Mouse (Mus musculus) limb, embryonic 13.5 days (tissue): ENCODE measurements around the gene Rhov. TPM values are rescaled to one million over a fixed set of nuclear protein-coding genes. Genes with fewer than 3 reads are reported as not detected.

Source experiments
- ATAC-seq: fragments of 200-750 bp; cut with Nextera tagmentation; 2 replicates; pipeline ENCODE4 v1.8.0; 2017; ENCODE audit warnings: low read depth, moderate number of reproducible peaks, moderate TSS enrichment; ENCODE audit not compliant: low FRiP score
- H3K27ac ChIP-seq: fragments of 300-500 bp; sonication (generic); 2 replicates; pipeline ENCODE4 v1.5.1; 2015; ENCODE audit warnings: inconsistent platforms, mild to moderate bottlenecking, moderate library complexity
- H3K27me3 ChIP-seq: fragments of 300-500 bp; sonication (generic); 2 replicates; pipeline ENCODE4 v1.6.1; 2015; ENCODE audit warnings: mild to moderate bottlenecking, inconsistent platforms
- H3K36me3 ChIP-seq: fragments of 300-500 bp; sonication (generic); 2 replicates; pipeline ENCODE4 v1.6.1; 2015; ENCODE audit warnings: inconsistent platforms, mild to moderate bottlenecking, moderate library complexity
- H3K4me1 ChIP-seq: fragments of 300-500 bp; sonication (generic); 2 replicates; pipeline ENCODE4 v1.6.1; 2015; ENCODE audit warnings: inconsistent platforms
- H3K4me2 ChIP-seq: fragments of 300-500 bp; sonication (generic); replicated peaks from 2 replicates; pipeline ENCODE4 v1.6.1; 2015; ENCODE audit warnings: inconsistent platforms, mild to moderate bottlenecking, moderate library complexity
- H3K4me3 ChIP-seq: fragments of 300-500 bp; sonication (generic); 2 replicates; pipeline ENCODE4 v1.5.1; 2015; ENCODE audit warnings: moderate library complexity, mild to moderate bottlenecking, inconsistent platforms
- H3K9ac ChIP-seq: fragments of 300-500 bp; sonication (generic); 2 replicates; pipeline ENCODE4 v1.6.1; 2015; ENCODE audit warnings: mild to moderate bottlenecking, inconsistent platforms
- H3K9me3 ChIP-seq: fragments of 300-500 bp; sonication (generic); 2 replicates; pipeline ENCODE4 v1.6.1; 2016; ENCODE audit warnings: inconsistent platforms
- WGBS: fragments of 180-500 bp; shearing (Covaris S2); methylation state at CpG from one replicate; pipeline ENCODE4 v1.1.7; 2015; 5-methylcytosine and 5-hydroxymethylcytosine counted together
- polyA plus RNA-seq: library from polyadenylated mRNA; unstranded; fragments of >200 nt; fragmentation: Nextera tagmentation; extraction: Ambion mirVana; gene quantifications from 2 replicates; pipeline ENCODE4 v1.2.1, GENCODE M21; 2015

The Rhov gene
- polyA plus RNA-seq: 11.1 and 11.5 TPM in 2 replicates

DNA sequence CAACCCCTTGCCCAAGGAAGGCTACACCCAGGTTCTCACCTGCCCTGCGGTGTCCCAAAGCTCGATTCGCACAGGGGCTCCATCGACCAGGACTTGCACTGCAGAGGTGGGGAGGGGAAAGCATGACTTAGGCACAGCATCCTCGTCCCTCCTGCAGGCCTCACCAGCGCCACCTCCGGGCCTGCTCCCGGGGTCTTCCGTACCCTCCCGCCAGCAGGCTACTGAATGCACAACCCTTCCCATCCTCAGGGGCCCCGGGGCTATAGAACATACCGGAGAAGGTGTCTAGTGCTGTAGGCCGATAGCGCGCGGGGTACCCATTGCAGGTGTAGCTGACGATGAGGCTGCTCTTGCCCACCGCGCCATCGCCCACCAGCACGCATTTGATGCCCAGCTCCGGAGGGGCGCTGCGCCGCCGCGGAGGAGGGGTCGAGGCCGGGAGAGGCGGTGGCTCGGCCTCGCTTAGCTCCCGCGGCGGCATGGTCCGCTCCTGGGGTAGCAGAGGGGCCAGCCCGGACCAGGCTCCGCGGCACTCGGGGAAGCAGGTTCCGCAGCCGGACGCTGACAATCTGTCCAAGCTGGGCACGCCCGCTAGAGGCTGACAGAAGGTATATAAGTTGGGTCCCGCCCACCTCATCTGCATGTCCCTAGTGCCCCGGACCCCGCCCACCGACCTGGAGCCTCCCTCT lies at the start of gene Rhov:
Gene Rhov, minus strand, starts transcription at position 630 of the 689 bp plus-strand sequence.
- under 1% methylated on average over 49 of the region's 49 CpGs for WGBS
- Histone ChIP-seq H3K9me3 (no peaks in the 10 kb centered on the region), H3K4me1 (no peaks in the 10 kb centered on the region), H3K27me3 (peaks cover 27% of the 10 kb centered on the region), H3K4me2 (peak within 1 kb of the TSS; percentile 97), H3K27ac (no peak within 1 kb of the TSS), H3K9ac (peak within 1 kb of the TSS; percentile 71), H3K36me3 (no peaks in the 10 kb centered on the region), H3K4me3 (peak within 1 kb of the TSS; percentile 67)
- ATAC-seq: peak; percentile 76

DNA sequence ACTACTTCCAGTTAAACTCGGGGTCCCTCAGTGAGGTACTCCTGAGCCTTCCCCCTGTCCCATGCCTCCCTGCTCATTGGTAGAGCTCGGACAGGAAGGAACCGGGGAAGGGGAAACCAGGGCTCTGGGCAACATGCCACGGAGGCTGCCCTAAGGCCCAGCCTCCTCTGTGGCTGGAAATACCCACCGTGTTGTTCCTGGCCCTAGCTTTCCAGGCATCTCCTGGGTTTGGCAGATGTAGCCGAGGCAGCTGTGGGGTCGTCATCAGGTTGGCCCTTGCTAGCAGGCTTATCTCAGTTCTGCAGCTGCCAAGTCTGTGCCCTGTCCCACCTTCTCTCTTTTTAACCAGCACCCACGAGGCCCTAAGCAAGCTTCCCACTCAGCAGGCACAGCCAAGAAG lies 49.5 kb upstream of the Rhov start:
- ATAC-seq: no peak
- H3K36me3 ChIP-seq: no peaks in the 10 kb centered on the region
- no peak overlapping the region for H3K4me3 ChIP-seq
- no peak overlapping the region for H3K9ac ChIP-seq
- H3K27me3 ChIP-seq: peaks cover 60% of the 10 kb centered on the region
- peaks cover 39% of the 10 kb centered on the region for H3K4me1 ChIP-seq
- H3K4me2 ChIP-seq: no peak overlapping the region
- 68% methylated on average over 8 of the region's 8 CpGs for WGBS
- no peak overlapping the region for H3K27ac ChIP-seq
- H3K9me3 ChIP-seq: no peaks in the 10 kb centered on the region

DNA sequence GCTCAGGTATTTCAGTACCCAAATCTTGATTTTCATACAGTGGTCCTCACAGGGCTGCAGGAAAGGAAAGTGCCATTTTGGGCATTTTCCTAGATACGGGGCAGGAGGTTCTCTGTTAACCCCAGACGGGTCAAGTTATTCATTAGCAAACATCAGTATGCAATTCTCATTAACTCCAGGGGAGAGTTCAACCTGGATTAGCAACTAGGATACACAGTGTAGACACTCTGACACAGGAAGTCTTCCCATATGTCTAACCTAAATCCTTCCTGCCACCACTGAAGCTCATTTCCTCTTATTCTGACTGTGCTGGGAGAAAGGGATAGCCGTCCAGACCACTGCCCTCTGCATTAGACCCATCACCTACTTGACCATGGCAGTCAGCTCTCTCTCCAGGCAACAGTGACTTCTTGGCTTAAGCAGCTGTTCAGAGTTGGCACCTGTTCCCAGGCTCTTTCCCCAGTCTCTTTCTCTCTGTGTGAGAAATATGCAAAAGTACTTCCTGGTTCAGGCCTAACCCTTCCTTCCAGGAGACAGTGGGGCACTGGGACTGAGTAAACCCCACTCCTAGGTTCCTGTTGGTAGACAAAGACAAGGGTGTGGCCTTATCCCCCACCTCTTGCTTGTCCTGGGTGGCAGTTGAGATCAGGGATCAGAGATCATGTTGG lies 47.1 kb upstream of the Rhov start:
- no peak overlapping the region for H3K4me2 ChIP-seq
- peaks cover 37% of the 10 kb centered on the region for H3K27me3 ChIP-seq
- no peak for ATAC-seq
- no peak overlapping the region for H3K9ac ChIP-seq
- peaks cover 31% of the 10 kb centered on the region for H3K4me1 ChIP-seq
- no peak overlapping the region for H3K27ac ChIP-seq
- H3K4me3 ChIP-seq: no peak overlapping the region
- WGBS: 68% methylated on average over 3 of the region's 3 CpGs
- H3K9me3 ChIP-seq: no peaks in the 10 kb centered on the region
- no peaks in the 10 kb centered on the region for H3K36me3 ChIP-seq

DNA sequence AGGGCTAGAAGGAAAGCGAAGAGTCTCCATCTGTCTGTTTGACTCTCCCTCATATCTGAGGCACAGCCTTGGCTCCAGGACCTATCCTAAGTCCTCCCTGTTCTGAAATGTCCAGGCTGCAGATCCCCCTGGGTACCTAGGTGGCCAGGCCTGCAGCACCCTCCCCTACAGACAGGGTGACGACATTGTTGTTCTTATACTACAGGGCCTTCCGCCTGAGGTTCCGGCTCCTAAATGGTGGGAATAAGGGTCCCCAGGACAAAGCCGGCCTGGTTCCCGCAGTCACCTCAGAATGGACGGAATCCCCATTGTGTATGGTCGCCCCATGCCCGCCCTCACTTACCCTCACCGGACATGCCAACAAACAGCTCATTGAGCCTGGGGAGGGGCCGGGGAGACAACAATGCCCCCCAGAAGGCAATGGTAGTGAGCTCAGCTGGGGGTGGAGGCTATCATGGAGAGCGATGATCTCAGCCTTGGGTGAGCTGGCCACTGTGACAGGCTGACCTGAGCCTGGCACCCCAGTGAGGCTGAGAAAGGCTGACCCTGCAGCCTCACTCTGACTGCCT lies 43.8 kb upstream of the Rhov start:
- Histone ChIP-seq H3K36me3 (no peaks in the 10 kb centered on the region), H3K4me3 (no peak overlapping the region), H3K9ac (no peak overlapping the region), H3K9me3 (no peaks in the 10 kb centered on the region), H3K4me1 (peaks cover 11% of the 10 kb centered on the region), H3K27me3 (peaks cover 5% of the 10 kb centered on the region; the same call in 1 of the 2 replicates), H3K27ac (no peak overlapping the region), H3K4me2 (no peak overlapping the region)
- WGBS: 79% methylated on average over 12 of the region's 12 CpGs
- ATAC-seq: no peak

DNA sequence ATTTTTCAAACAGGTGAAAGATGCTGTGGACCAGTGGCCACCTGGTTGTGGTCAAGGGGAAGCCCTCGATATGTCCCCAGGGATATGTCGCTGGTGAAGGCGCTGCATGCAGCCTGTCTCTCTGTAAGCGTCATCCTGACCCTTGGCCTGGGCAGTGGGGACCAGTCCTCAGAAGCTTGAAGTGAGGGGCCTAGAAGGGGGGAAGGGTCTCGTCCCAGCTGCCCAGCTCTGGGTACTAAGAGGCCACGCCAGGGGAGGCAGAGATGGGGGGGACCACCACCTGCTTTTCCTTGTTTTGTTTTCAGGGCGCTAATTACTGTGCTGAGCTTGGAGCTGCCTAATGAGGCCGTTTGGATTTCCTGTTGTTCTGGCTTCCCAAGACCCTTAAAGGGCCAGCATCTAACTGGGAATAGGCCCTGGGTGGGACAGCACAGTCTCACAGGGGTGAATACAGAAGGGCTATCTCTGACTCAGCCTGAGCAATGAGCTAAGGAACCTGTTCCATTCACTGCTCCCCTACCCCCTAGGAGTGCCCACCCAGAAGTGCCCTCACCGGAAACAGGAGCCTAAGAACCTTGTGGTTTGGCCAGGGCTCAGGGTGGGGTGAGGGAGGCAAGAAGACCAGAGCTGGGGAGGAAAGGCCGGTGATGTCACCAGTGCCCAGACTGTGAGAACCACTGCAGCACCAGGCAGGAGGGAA lies 42.9 kb upstream of the Rhov start:
- H3K9me3 ChIP-seq: no peaks in the 10 kb centered on the region
- H3K4me1 ChIP-seq: peaks cover 11% of the 10 kb centered on the region
- no peak overlapping the region for H3K4me3 ChIP-seq
- H3K9ac ChIP-seq: no peak overlapping the region
- no peak overlapping the region for H3K27ac ChIP-seq
- H3K36me3 ChIP-seq: no peaks in the 10 kb centered on the region
- no peak; the same call in 1 of the 2 replicates for ATAC-seq
- H3K27me3 ChIP-seq: no peaks in the 10 kb centered on the region
- 16% methylated on average over 10 of the region's 10 CpGs for WGBS
- H3K4me2 ChIP-seq: no peak overlapping the region

DNA sequence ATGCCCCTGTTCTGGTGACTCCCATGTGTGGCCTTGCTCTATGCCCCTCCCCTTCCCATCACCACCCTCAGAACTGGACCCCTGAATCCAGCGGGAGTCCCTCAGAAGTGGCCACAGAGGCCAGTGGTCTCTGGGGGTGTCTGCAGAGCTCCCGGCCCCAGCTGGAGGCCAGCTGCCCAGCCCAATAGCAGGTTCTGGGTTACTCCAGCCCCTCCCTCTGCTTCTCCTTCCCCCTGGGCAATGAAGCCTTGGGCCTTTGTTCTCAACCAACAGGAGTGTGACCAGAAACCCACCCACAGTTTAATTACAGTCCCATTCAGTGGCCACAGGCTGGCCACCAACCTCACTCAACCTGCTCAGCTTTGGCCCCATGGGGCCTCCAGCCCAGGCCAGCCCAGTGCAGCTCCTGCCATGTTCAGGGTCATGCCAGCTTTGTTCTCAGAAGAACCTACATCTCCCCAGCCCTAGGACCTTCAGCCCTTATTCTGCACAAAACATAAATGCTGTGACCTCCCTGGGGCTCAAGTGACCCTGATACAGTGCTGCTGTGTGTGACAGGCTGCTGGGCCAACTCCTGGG lies 41.4 kb upstream of the Rhov start:
- Histone ChIP-seq H3K27me3 (no peaks in the 10 kb centered on the region), H3K4me2 (no peak overlapping the region), H3K27ac (no peak overlapping the region), H3K9me3 (no peaks in the 10 kb centered on the region), H3K9ac (no peak overlapping the region; the same call in 1 of the 2 replicates), H3K4me1 (peaks cover 11% of the 10 kb centered on the region), H3K36me3 (no peaks in the 10 kb centered on the region), H3K4me3 (no peak overlapping the region)
- ATAC-seq: no peak
- 39% methylated on average over 2 of the region's 2 CpGs for WGBS

DNA sequence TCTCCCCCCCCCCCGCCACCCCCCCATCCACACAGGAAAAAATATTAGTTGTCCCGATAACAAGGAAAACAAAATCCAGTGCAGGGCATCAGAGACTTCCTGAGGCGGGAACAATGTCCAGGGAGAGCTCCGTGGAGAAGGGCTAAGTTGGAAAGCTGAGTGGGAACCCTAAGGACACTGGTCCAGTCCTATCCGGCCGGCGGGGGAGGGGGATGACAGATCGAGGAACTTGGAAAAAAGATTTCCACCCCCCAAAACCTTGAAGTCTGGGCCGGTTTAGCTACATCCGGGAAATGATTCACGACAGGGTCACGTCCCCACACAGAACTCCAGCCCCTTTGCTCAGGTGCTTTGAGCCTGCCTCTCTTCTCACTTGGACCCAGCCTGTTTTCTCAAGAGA lies 40.5 kb upstream of the Rhov start:
- Histone ChIP-seq H3K4me1 (peaks cover 11% of the 10 kb centered on the region), H3K4me3 (no peak overlapping the region), H3K9me3 (no peaks in the 10 kb centered on the region), H3K27ac (no peak overlapping the region), H3K27me3 (no peaks in the 10 kb centered on the region), H3K9ac (no peak overlapping the region), H3K4me2 (no peak overlapping the region), H3K36me3 (no peaks in the 10 kb centered on the region)
- WGBS: 30% methylated on average over 12 of the region's 12 CpGs
- no peak for ATAC-seq

DNA sequence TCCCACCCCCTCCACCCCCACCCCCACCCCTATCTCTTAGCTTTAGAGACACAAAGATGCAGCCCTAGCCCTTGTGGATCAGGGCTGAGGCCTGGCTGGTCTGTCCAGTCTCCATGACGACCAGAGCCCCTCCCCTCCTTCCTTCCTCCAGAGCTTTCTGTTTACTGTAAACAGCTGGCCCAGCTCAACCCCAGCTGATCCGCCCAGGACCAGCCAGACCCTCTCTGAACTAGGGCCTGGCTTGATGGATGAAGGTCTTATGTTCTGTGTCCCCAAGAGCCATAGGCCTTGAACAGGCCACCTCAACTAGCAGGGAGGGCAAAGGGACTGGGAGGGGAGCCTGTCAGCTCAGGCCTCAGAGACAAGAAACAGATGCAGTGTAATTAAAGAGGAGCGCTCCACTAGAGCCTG lies 33.7 kb upstream of the Rhov start:
- ATAC-seq: no peak
- Histone ChIP-seq H3K9me3 (no peaks in the 10 kb centered on the region), H3K9ac (no peak overlapping the region), H3K27me3 (no peaks in the 10 kb centered on the region), H3K4me3 (no peak overlapping the region), H3K4me1 (peaks cover 27% of the 10 kb centered on the region), H3K27ac (no peak overlapping the region), H3K36me3 (peaks cover 8% of the 10 kb centered on the region; the same call in 1 of the 2 replicates), H3K4me2 (no peak overlapping the region)
- 14% methylated on average over 3 of the region's 3 CpGs for WGBS

DNA sequence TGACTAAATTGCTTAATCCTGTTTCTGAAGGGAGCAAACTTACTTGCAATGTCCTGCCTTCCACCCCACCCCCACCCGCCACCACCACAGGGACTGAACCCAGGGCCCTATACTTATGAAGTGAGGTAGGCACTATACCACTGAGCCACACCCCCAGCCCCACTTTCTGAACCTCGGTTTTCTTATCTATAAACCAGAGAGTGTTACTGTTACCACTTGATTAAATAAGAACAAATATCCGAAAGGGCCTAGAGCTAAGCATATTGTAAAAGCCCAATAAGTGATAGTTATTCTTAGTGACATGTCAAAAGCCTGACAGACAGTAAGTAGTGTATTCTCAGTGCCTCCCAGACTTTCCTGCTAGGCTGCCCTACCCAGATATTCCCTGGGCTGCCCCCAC lies 33.3 kb upstream of the Rhov start:
- no peak overlapping the region for H3K27ac ChIP-seq
- no peak overlapping the region for H3K4me3 ChIP-seq
- no peaks in the 10 kb centered on the region for H3K27me3 ChIP-seq
- 61% methylated on average over 3 of the region's 3 CpGs for WGBS
- no peaks in the 10 kb centered on the region for H3K9me3 ChIP-seq
- ATAC-seq: no peak
- H3K4me1 ChIP-seq: peaks cover 28% of the 10 kb centered on the region
- H3K36me3 ChIP-seq: peaks cover 12% of the 10 kb centered on the region
- no peak overlapping the region for H3K4me2 ChIP-seq
- H3K9ac ChIP-seq: no peak overlapping the region

DNA sequence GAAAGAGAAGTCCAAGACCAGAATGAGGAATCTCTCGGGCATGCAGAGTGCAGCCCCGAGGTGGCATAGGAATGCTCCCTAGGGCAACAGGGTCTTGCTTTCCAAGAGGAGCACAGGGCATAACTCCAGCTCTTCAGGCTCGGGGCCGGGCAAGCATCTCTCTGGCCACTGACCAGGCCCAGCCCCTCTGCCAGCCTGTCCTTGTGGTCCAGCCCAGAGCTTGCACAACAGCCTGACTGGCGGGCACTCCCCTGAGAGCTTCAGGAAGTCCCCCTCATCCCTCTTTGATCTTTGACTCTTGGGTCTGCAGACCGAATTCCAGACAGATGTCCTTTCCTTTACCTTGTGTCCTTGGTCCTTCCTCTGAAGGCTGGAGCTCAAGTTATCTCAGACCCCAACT lies 31.8 kb upstream of the Rhov start:
- Histone ChIP-seq H3K9ac (no peak overlapping the region), H3K36me3 (peaks cover 27% of the 10 kb centered on the region), H3K4me3 (no peak overlapping the region), H3K27ac (no peak overlapping the region), H3K27me3 (no peaks in the 10 kb centered on the region), H3K4me2 (no peak overlapping the region), H3K9me3 (no peaks in the 10 kb centered on the region), H3K4me1 (peaks cover 28% of the 10 kb centered on the region)
- ATAC-seq: no peak
- WGBS: 53% methylated on average over 6 of the region's 6 CpGs

DNA sequence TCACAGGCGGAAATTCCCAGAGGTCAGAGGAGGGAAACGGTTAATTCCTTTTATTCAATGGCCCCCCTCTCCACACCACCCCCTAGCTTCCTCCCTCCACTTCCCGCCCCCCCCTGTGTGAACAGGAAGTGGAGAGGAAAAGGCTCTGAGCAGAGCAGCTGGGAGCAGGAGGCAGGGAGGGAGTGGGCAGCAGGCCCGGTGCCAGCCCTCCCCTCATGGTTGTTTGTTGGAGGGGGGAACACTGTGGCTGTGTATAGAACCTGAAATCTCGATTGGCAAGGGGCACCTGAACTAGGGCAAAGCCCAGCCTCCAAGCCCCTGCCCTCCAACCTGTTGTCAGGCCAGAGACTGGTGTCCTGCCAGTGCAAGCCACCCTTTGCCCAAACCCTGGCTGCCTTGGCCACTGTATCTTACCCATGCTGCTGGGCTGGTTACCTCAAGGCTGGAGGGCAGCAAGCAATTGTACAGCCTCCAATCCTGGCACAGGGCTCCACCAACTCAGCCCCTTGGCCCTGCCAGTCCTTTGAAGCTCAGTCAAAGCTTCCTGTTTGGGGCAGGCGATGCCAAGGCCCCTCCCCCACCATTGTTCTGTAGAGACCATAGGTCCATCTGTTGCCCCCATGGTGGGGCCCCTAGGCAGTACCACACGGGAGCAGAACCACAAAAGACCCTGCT lies 29.9 kb upstream of the Rhov start:
- H3K27ac ChIP-seq: no peak overlapping the region
- H3K9ac ChIP-seq: 0 out of 2 replicates have a peak overlapping the region, but pooled peaks have one; percentile 35
- no peak overlapping the region for H3K4me2 ChIP-seq
- 46% methylated on average over 7 of the region's 7 CpGs for WGBS
- peaks cover 28% of the 10 kb centered on the region for H3K4me1 ChIP-seq
- H3K4me3 ChIP-seq: no peak overlapping the region
- no peaks in the 10 kb centered on the region for H3K27me3 ChIP-seq
- peaks cover 44% of the 10 kb centered on the region for H3K36me3 ChIP-seq
- ATAC-seq: no peak
- H3K9me3 ChIP-seq: no peaks in the 10 kb centered on the region
